Mouse (Mus musculus) midbrain, embryonic 13.5 days (tissue): ENCODE measurements at regions not wholly inside any gene's neighbourhood (a gene's known extent, or its start where the extent isn't known, plus 50 kb on each side); places are given as distances from the start of the nearest gene placed in this dataset.
A peak's percentile ranks its signal among the peaks of the same experiment; 100 is the strongest.

Experiments used
- ATAC-seq: fragments of 200-750 bp; cut with Nextera tagmentation; 2 replicates; pipeline ENCODE4 v1.8.0; 2017; ENCODE audit warnings: mild to moderate bottlenecking, moderate TSS enrichment, moderate library complexity
- H3K27ac ChIP-seq: fragments of 300-500 bp; sonication (generic); 2 replicates; pipeline ENCODE4 v1.5.1; 2015; ENCODE audit warnings: inconsistent platforms, mild to moderate bottlenecking, moderate library complexity
- H3K27me3 ChIP-seq: fragments of 300-500 bp; sonication (generic); 2 replicates; pipeline ENCODE4 v1.6.1; 2015; ENCODE audit warnings: mild to moderate bottlenecking, inconsistent platforms
- H3K36me3 ChIP-seq: fragments of 300-500 bp; sonication (generic); 2 replicates; pipeline ENCODE4 v1.6.1; 2015; ENCODE audit warnings: mild to moderate bottlenecking, inconsistent platforms
- H3K4me1 ChIP-seq: fragments of 300-500 bp; sonication (generic); replicated peaks from 2 replicates; pipeline ENCODE4 v1.6.1; 2015; ENCODE audit warnings: inconsistent platforms
- H3K4me2 ChIP-seq: fragments of 300-500 bp; sonication (generic); replicated peaks from 2 replicates; pipeline ENCODE4 v1.6.1; 2015; ENCODE audit warnings: moderate library complexity, mild to moderate bottlenecking, inconsistent platforms
- H3K4me3 ChIP-seq: fragments of 300-500 bp; sonication (generic); replicated peaks from 2 replicates; pipeline ENCODE4 v1.5.1; 2015; ENCODE audit warnings: mild to moderate bottlenecking, inconsistent platforms
- H3K9ac ChIP-seq: fragments of 300-500 bp; sonication (generic); replicated peaks from 2 replicates; pipeline ENCODE4 v1.6.1; 2015; ENCODE audit warnings: mild to moderate bottlenecking, inconsistent platforms
- H3K9me3 ChIP-seq: fragments of 300-500 bp; sonication (generic); 2 replicates; pipeline ENCODE4 v1.6.1; 2016; ENCODE audit warnings: mild to moderate bottlenecking, inconsistent platforms
- WGBS: fragments of 180-500 bp; shearing (Covaris S2); methylation state at CpG from one replicate; pipeline ENCODE4 v1.1.7; 2015; 5-methylcytosine and 5-hydroxymethylcytosine counted together

DNA sequence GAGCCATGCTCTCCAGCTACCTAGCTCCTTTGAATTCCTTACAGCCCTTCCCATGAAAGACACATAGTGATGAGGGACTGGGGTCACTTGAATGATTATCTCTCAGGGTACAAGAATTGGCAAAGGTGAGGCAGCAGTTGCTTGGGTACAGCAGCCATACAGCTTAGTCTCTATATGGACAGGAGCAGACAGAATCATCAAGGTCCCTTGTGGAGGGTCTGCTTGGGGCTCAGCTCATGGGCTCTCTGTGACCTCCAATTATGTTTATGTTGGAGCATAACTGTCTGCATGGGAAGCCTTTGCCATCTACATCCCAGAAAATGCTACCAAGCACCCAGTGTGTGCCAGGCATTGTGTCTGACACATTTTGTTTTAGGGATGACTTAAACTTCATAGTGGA lies 118.4 kb upstream of the Lhcgr start:
- no peak overlapping the region for H3K4me2 ChIP-seq
- H3K27me3 ChIP-seq = no peaks in the 10 kb centered on the region
- H3K4me1 ChIP-seq = peaks cover 9% of the 10 kb centered on the region
- H3K9me3 ChIP-seq = no peaks in the 10 kb centered on the region
- ATAC-seq = no peak
- no peak overlapping the region for H3K4me3 ChIP-seq
- no peak overlapping the region for H3K9ac ChIP-seq
- H3K27ac ChIP-seq = no peak overlapping the region
- H3K36me3 ChIP-seq = no peaks in the 10 kb centered on the region

- Histone ChIP-seq H3K9ac (no peak overlapping the region), H3K36me3 (no peaks in the 10 kb centered on the region), H3K4me1 (no peaks in the 10 kb centered on the region), H3K4me2 (no peak overlapping the region), H3K4me3 (no peak overlapping the region), H3K9me3 (no peaks in the 10 kb centered on the region), H3K27ac (no peak overlapping the region), H3K27me3 (no peaks in the 10 kb centered on the region)
- WGBS = 84% methylated on average over 1 of the region's 1 CpGs
- ATAC-seq = no peak
Measured at GRCm38 (mm10) chr17:88901742-88902141, 110.0 kb upstream of the Lhcgr start.

GRCm38 (mm10) chr17:88900904-88901303 lies 109.1 kb upstream of the Lhcgr start:
- Histone ChIP-seq H3K9me3 (no peaks in the 10 kb centered on the region), H3K4me1 (no peaks in the 10 kb centered on the region), H3K27me3 (no peaks in the 10 kb centered on the region), H3K4me3 (no peak overlapping the region), H3K4me2 (no peak overlapping the region), H3K36me3 (no peaks in the 10 kb centered on the region), H3K9ac (no peak overlapping the region), H3K27ac (no peak overlapping the region)
- ATAC-seq = no peak
- 84% methylated on average over 2 of the region's 2 CpGs for WGBS

- no peaks in the 10 kb centered on the region for H3K27me3 ChIP-seq
- H3K4me2 ChIP-seq = no peak overlapping the region
- H3K27ac ChIP-seq = no peak overlapping the region
- H3K9me3 ChIP-seq = no peaks in the 10 kb centered on the region
- no peaks in the 10 kb centered on the region for H3K4me1 ChIP-seq
- ATAC-seq = no peak
- no peaks in the 10 kb centered on the region for H3K36me3 ChIP-seq
- WGBS = 61% methylated on average over 11 of the region's 11 CpGs
- H3K9ac ChIP-seq = no peak overlapping the region
- no peak overlapping the region for H3K4me3 ChIP-seq
Measured at GRCm38 (mm10) chr17:88898705-88899668, 107.2 kb upstream of the Lhcgr start.

DNA sequence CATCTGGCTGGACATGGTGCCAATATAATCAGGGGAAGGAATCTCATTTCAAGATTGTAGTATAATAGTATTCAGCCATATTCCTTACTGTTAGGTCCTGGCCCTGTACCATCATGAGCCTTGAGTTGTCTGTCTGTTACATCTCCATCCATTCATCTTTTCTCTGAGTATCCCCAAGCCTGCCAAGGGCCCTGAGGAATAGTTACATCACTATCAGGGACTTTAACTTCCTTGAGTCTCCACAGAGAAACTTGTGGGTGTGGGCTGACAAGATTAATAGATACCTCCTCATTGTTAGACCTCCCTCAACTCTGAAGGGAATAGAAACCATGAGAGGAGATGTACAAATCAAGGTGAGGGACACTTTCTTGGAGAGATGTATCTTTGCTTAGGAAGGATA lies 101.7 kb upstream of the Lhcgr start:
- no peaks in the 10 kb centered on the region for H3K27me3 ChIP-seq
- no peak overlapping the region for H3K9ac ChIP-seq
- H3K4me2 ChIP-seq = no peak overlapping the region
- H3K36me3 ChIP-seq = no peaks in the 10 kb centered on the region
- no peak overlapping the region for H3K27ac ChIP-seq
- H3K4me1 ChIP-seq = no peaks in the 10 kb centered on the region
- no peaks in the 10 kb centered on the region for H3K9me3 ChIP-seq
- H3K4me3 ChIP-seq = no peak overlapping the region
- no peak for ATAC-seq

GRCm38 (mm10) chr17:88885526-88885925 lies 93.7 kb upstream of the Lhcgr start:
- Histone ChIP-seq H3K27ac (no peak overlapping the region), H3K9ac (no peak overlapping the region), H3K36me3 (no peaks in the 10 kb centered on the region), H3K4me1 (no peaks in the 10 kb centered on the region), H3K9me3 (no peaks in the 10 kb centered on the region), H3K27me3 (no peaks in the 10 kb centered on the region), H3K4me3 (no peak overlapping the region), H3K4me2 (no peak overlapping the region)
- WGBS = 91% methylated on average over 3 of the region's 3 CpGs
- no peak for ATAC-seq

DNA sequence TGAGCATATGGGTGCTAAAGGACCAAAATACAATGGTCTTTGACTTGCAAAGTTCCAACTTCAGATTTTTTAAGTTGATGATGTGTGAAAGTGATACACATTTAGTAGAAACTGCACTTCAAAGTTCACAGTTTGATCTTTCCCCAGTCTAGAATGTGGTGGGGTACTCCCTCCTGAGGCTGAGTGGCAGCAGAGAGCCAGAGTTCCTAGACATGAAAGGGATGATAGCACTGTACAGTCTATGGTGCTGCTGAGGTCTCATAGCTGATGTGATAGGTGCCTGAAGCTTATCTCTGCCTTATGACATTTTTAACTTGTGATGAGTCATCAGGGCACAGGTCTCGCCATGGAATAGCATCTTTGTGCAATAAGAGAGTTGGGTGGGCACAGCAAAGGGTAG lies 87.9 kb upstream of the Lhcgr start:
- Histone ChIP-seq H3K4me3 (no peak overlapping the region), H3K4me2 (no peak overlapping the region), H3K9me3 (no peaks in the 10 kb centered on the region), H3K27ac (no peak overlapping the region), H3K36me3 (no peaks in the 10 kb centered on the region), H3K9ac (no peak overlapping the region), H3K4me1 (no peaks in the 10 kb centered on the region), H3K27me3 (no peaks in the 10 kb centered on the region)
- ATAC-seq = no peak
- 77% methylated on average over 1 of the region's 1 CpGs for WGBS

DNA sequence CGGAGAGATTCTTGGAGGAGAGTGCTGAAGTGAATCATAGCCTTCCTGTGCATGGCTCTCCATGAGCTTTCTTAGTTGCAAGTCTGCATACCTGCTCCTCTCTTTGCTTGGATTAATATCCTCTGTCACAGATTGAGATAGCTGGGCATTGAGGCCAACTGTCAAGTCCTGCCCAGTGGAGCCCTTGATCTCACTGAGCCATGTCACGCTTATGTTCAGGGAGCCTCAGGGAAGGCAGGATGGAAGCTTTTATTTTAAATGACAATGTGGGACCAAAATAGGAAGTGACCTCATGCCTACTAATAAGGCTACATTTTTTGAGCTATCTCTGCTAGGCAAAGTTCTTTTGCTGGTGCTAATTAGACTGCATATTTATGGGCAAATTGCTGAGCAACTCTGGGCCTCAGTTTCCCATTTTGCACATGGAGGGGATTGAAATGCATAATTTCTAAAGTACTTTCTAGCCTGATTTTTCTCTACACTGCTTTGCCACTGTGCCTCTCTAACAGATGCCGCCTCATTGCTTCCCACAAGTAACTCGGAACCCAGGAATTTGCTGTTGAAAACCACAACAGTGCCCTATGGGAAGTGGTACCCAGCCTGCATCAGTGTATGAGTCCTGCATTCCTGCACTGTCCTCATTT lies 78.7 kb upstream of the Lhcgr start:
- no peaks in the 10 kb centered on the region for H3K36me3 ChIP-seq
- 67% methylated on average over 4 of the region's 4 CpGs for WGBS
- ATAC-seq = peak; percentile 43; the same call in 1 of the 2 replicates
- H3K4me2 ChIP-seq = no peak overlapping the region
- no peak overlapping the region for H3K4me3 ChIP-seq
- no peak overlapping the region for H3K27ac ChIP-seq
- no peak overlapping the region for H3K9ac ChIP-seq
- 0 out of 2 replicates have a peak, but pooled peaks cover 5% of the 10 kb centered on the region for H3K4me1 ChIP-seq
- H3K9me3 ChIP-seq = no peaks in the 10 kb centered on the region
- H3K27me3 ChIP-seq = no peaks in the 10 kb centered on the region

DNA sequence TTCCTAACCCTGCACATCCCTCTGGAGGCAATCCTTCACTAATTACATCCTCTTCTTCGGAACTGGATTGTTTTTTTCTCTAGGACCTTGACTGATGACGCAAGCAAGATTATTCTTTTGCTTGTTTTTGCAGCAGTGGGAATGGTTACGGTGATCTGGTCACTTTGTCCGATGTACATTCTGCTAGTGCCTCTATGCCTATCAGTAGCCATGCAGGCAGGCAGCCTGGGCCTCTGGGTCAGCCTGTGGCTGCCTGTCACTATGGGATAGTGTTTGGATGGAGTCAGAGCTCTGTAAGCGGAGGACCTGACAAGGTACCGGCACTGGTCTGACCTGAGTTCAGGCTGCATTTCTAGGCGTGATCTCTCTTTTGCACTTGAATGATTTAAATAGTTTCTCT lies 72.8 kb upstream of the Lhcgr start:
- H3K4me1 ChIP-seq = no peaks in the 10 kb centered on the region
- no peak overlapping the region for H3K9ac ChIP-seq
- no peak overlapping the region for H3K4me2 ChIP-seq
- WGBS = 92% methylated on average over 7 of the region's 7 CpGs
- no peak overlapping the region for H3K4me3 ChIP-seq
- no peaks in the 10 kb centered on the region for H3K27me3 ChIP-seq
- H3K9me3 ChIP-seq = no peaks in the 10 kb centered on the region
- no peaks in the 10 kb centered on the region for H3K36me3 ChIP-seq
- no peak for ATAC-seq
- H3K27ac ChIP-seq = no peak overlapping the region

GRCm38 (mm10) chr17:88864214-88864613 lies 72.4 kb upstream of the Lhcgr start:
- Histone ChIP-seq H3K4me1 (no peaks in the 10 kb centered on the region), H3K36me3 (no peaks in the 10 kb centered on the region), H3K9ac (no peak overlapping the region), H3K9me3 (no peaks in the 10 kb centered on the region), H3K27ac (no peak overlapping the region), H3K27me3 (no peaks in the 10 kb centered on the region), H3K4me3 (no peak overlapping the region), H3K4me2 (no peak overlapping the region)
- ATAC-seq = no peak
- WGBS = 81% methylated on average over 5 of the region's 5 CpGs

DNA sequence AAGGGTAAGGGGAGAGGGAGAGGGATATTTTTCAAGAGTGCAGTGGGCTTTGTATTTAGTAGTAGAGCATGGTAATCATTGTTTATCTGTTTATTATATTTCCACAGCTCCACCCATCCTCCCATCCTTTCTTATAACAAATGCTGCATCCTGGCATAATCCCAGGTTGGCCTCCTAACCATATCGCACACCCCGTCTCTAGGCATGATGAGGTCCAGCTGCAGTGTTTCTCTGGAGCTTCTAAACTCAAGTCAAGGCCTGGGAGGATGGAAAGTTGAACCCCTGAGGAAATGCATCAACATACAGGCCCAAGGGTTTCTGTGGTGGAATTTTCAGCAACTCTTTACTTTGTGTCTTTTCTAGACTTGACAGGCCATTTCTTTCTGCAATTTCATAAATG lies 69.3 kb upstream of the Lhcgr start:
- Histone ChIP-seq H3K9ac (no peak overlapping the region), H3K27me3 (no peaks in the 10 kb centered on the region), H3K4me2 (no peak overlapping the region), H3K4me3 (no peak overlapping the region), H3K27ac (no peak overlapping the region), H3K36me3 (no peaks in the 10 kb centered on the region), H3K4me1 (no peaks in the 10 kb centered on the region), H3K9me3 (no peaks in the 10 kb centered on the region)
- ATAC-seq = no peak
- WGBS = 96% methylated on average over 2 of the region's 2 CpGs

DNA sequence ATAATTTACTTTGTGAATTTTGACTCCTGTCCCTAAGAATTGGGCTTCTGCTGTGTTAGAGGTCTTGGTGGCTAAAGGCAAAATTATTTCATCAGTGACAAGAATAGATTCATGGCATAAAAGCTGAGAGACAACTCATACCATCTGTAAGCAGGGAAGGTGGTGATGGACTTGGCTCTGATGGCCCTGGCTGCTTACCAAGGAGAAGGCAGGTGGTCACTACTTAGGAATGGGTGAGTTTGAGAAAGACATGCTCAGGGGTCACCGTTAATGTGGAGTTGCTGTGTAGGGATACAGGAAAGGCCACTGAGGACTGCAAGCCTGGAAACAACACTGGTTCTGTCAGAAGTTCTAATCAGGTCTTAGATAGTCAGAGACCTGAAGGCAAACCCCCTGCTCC lies 68.8 kb upstream of the Lhcgr start:
- H3K4me1 ChIP-seq = no peaks in the 10 kb centered on the region
- H3K27me3 ChIP-seq = no peaks in the 10 kb centered on the region
- no peak overlapping the region for H3K27ac ChIP-seq
- no peaks in the 10 kb centered on the region for H3K9me3 ChIP-seq
- no peak overlapping the region for H3K4me3 ChIP-seq
- ATAC-seq = no peak
- 89% methylated on average over 1 of the region's 1 CpGs for WGBS
- no peak overlapping the region for H3K4me2 ChIP-seq
- no peak overlapping the region for H3K9ac ChIP-seq
- H3K36me3 ChIP-seq = no peaks in the 10 kb centered on the region
